Mouse (Mus musculus) heart, embryonic 15.5 days (tissue): ENCODE measurements around the gene Uts2. TPM values are rescaled to one million over a fixed set of nuclear protein-coding genes. Genes with fewer than 3 reads are reported as not detected.

Experiments used
- polyA plus RNA-seq: library from polyadenylated mRNA; unstranded; fragments of >200 nt; fragmentation: Nextera tagmentation; extraction: Ambion mirVana; gene quantifications from 2 replicates; pipeline ENCODE4 v1.2.1, GENCODE M21; 2015

The Uts2 gene
- polyA plus RNA-seq, 1 experiment from 2014 or later, result not detected

Other genes with a start within 250 kb of the Uts2 start
- gene Errfi1, start 143.2 kb upstream of the Uts2 start, polyA plus RNA-seq, result 10.7 and 15.3 TPM in 2 replicates
- gene Park7, start 82.7 kb upstream of the Uts2 start, polyA plus RNA-seq, result 287 and 319 TPM in 2 replicates
- 2.0 and 2.6 TPM in 2 replicates for gene Tnfrsf9, start 82.5 kb upstream of the Uts2 start, polyA plus RNA-seq
- 5.7 and 6.6 TPM in 2 replicates for gene Per3, start 47.6 kb downstream of the Uts2 start, polyA plus RNA-seq
- gene Vamp3, start 60.9 kb downstream of the Uts2 start, polyA plus RNA-seq, result 88.0 and 98.5 TPM in 2 replicates
- gene Gm13090, start 92.5 kb downstream of the Uts2 start, polyA plus RNA-seq, result not detected in 2 replicates